Mouse (Mus musculus) right cerebral cortex, postnatal 25 days (tissue): ENCODE results near the gene Cep162.

Experiments used
- DNase-seq: peaks from one replicate; pipeline ENCODE4 v3.0.0; 2022

Cep162 gene

GRCm38 (mm10) chr9:87254903-87255695 is at the start of gene Cep162:
Cep162 (minus strand) TSS chr9:87255536.
- DNase-seq: peak; percentile 91

- no peak for DNase-seq
These were observed 47.9 kb upstream of the Cep162 start for GRCm38 (mm10) chr9:87303196-87303595.

- DNase-seq: no peak
These were observed 43.6 kb upstream of the Cep162 start for GRCm38 (mm10) chr9:87298900-87299299.

GRCm38 (mm10) chr9:87297522-87297921 is 42.2 kb upstream of the Cep162 start:
- no peak for DNase-seq

- no peak for DNase-seq
These were observed 327 bp upstream of the Cep162 start for GRCm38 (mm10) chr9:87255696-87256030.

GRCm38 (mm10) chr9:87248118-87248517 is 7.2 kb downstream of the Cep162 start:
- no peak for DNase-seq

- no peak for DNase-seq
These were observed 7.7 kb downstream of the Cep162 start for GRCm38 (mm10) chr9:87247678-87248077.

- no peak for DNase-seq
These were observed 42.1 kb downstream of the Cep162 start for GRCm38 (mm10) chr9:87213204-87213603.

GRCm38 (mm10) chr9:87210830-87211339 is 44.5 kb downstream of the Cep162 start:
- DNase-seq: no peak

GRCm38 (mm10) chr9:87202431-87202830 is 52.9 kb downstream of the Cep162 start:
- peak; percentile 17 for DNase-seq

- no peak for DNase-seq
These were observed 54.4 kb downstream of the Cep162 start for GRCm38 (mm10) chr9:87200919-87201318.

- DNase-seq: no peak
These were observed 54.9 kb downstream of the Cep162 start for GRCm38 (mm10) chr9:87200426-87200825.

- no peak for DNase-seq
These were observed 57.3 kb downstream of the Cep162 start for GRCm38 (mm10) chr9:87198036-87198435.

- no peak for DNase-seq
These were observed 58.1 kb downstream of the Cep162 start for GRCm38 (mm10) chr9:87197277-87197676.

GRCm38 (mm10) chr9:87193721-87194120 is 61.6 kb downstream of the Cep162 start:
- DNase-seq: no peak

GRCm38 (mm10) chr9:87187336-87187735 is 68.0 kb downstream of the Cep162 start:
- no peak for DNase-seq

GRCm38 (mm10) chr9:87182231-87182630 is 73.1 kb downstream of the Cep162 start:
- DNase-seq: no peak

GRCm38 (mm10) chr9:87178534-87178933 is 76.8 kb downstream of the Cep162 start:
- DNase-seq: no peak

- no peak for DNase-seq
These were observed 83.8 kb downstream of the Cep162 start for GRCm38 (mm10) chr9:87171517-87171916.

- DNase-seq: no peak
These were observed 84.4 kb downstream of the Cep162 start for GRCm38 (mm10) chr9:87170891-87171290.

GRCm38 (mm10) chr9:87169144-87169543 is 86.2 kb downstream of the Cep162 start:
- DNase-seq: no peak

- DNase-seq: no peak
These were observed 87.3 kb downstream of the Cep162 start for GRCm38 (mm10) chr9:87168051-87168450.

GRCm38 (mm10) chr9:87167001-87167830 is 88.1 kb downstream of the Cep162 start:
- no peak for DNase-seq

- DNase-seq: no peak
These were observed 92.8 kb downstream of the Cep162 start for GRCm38 (mm10) chr9:87162559-87162958.
